Mouse (Mus musculus): ENCODE results near the gene Trim14.
"Not testable (repeated sequence)": the region's sequence is repeated elsewhere in the genome, so short reads cannot be mapped to it uniquely, and the experiment has no call there.

Gene Trim14

GRCm38 (mm10) chr4:46535840-46536361 is at the start of gene Trim14:
Gene Trim14, minus strand, starts transcription at chr4:46536141.
- peak in 1 of 2 experiments; percentile 39 for DNase-seq (ENCODE audit: low spot score in 2 of 2)

DNA sequence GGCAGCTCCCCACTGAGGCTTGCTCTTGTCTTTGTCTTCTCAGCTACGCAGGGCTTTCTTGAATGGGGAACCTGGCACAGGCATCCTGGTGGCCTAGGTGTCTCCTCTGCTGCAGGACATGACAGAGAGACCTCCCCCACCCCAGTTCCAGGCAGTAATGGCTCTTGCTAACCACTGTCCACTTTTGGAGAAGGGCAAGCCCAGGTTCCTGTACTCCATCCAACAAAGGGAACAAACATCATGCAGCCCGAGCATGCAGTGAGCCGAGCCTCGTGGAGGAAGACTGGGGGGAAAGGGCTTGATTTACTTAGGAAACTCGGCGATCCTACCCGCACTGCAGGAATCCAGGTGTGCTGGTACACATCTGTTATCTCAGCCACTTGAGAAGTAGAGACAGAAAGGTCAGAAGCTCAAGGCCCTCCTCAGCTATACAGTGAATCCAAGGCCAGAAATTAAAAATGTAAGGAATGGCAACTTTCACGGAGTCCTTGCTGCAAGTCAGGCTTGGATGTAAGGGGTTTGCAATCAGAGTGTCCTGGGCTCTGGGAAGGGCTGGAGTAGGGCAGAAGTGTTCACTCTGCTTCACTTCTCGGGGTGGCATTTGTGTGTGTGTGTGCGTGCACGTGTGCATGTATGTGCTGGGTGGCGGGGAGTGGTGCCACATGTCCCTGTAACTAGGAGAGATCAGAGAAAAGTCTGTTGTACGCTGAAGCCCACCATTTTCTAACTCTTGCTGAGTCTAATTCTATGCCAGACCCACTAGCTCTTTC is 49.3 kb upstream of the Trim14 start:
- no peak for DNase-seq (ENCODE audit: low spot score in 2 of 2)

DNA sequence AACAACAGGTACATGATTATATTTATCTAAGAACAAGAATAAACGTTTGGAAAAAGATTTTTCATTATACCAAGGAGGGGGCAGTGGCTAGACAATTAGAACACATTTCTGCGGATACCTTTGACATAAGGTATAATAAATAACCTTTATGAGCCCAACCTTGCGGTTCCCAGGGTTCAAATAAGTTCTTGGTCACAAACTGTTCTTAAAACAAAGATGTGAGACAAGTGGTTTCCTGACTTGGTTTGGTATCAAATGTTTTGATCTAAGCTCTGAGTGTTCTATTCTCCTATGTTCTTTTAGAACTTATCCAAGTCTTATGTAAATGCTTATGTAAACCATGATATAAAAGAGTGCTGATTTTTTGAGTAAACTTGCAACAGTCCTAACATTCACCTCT is 48.6 kb upstream of the Trim14 start:
- DNase-seq (ENCODE audit: low spot score in 2 of 2), result not testable (repeated sequence)

DNA sequence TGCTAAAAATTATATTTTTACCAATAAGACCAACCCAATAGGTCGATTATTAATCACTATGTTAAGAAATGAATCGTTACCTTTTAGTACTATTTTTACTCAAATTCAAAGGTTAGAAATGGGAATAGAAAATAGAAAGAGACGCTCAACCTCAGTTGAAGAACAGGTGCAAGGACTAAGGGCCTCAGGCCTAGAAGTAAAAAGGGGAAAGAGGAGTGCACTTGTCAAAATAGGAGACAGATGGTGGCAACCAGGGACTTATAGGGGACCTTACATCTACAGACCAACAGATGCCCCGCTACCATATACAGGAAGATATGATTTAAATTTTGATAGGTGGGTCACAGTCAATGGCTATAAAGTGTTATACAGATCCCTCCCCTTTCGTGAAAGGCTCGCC is 48.1 kb upstream of the Trim14 start:
- DNase-seq (ENCODE audit: low spot score in 2 of 2), result not testable (repeated sequence)

- not testable (repeated sequence) for DNase-seq (ENCODE audit: low spot score in 2 of 2)
Observed at GRCm38 (mm10) chr4:46582024-46582423, 46.1 kb upstream of the Trim14 start.

- DNase-seq (ENCODE audit: low spot score in 2 of 2), result not testable (repeated sequence)
Observed at GRCm38 (mm10) chr4:46581577-46581976, 45.6 kb upstream of the Trim14 start.

DNA sequence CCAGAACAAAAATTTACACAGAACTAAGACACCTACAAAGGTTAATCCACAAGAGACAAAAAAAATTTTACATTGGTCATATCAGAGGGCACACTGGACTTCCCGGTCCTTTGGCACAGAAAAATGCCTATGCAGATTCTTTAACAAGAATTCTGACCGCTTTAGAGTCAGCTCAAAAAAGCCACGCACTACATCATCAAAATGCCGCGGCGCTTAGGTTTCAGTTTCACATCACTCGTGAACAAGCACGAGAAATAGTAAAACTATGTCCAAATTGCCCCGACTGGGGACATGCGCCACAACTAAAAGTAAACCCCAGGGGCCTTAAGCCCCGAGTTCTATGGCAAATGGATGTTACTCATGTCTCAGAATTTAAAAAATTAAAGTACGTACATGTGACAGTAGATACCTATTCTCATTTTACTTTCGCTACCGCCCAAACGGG is 44.9 kb upstream of the Trim14 start:
- DNase-seq (ENCODE audit: low spot score in 2 of 2), result not testable (repeated sequence)

DNA sequence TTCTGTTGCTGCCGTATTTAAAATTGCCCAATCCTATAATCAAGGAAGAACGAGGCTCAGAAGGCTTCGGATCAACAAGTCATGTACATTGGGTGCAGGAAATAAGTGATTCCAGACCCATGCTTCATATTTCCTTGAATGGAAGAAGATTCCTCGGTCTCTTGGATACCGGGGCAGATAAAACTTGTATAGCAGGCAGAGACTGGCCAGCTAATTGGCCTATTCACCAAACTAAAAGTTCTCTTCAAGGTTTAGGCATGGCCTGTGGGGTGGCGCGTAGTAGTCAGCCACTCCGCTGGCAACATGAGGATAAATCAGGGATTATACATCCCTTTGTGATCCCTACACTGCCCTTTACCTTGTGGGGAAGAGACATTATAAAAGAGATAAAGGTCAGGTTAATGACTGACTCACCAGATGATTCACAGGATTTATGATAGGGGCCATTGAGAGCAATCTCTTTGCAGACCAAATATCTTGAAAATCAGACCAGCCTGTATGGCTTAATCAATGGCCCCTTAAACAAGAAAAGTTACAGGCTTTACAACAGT is 42.9 kb upstream of the Trim14 start:
- not testable (repeated sequence) for DNase-seq (ENCODE audit: low spot score in 2 of 2)

DNA sequence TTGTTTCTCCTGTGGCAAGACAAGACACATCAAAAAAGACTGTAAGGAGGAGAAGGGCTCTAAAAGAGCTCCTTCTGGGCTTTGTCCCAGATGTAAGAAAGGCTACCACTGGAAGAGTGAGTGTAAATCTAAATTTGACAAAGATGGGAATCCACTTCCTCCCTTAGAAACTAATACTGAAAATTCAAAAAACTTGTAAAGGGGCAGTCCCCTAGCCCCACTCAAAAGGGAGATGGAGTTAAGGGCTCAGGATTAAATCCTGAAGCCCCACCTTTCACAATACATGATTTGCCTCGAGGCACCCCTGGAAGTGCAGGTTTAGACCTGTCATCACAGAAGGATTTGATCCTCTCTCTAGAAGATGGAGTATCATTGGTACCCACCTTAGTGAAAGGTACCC is 42.3 kb upstream of the Trim14 start:
- DNase-seq (ENCODE audit: low spot score in 2 of 2), result no peak

DNA sequence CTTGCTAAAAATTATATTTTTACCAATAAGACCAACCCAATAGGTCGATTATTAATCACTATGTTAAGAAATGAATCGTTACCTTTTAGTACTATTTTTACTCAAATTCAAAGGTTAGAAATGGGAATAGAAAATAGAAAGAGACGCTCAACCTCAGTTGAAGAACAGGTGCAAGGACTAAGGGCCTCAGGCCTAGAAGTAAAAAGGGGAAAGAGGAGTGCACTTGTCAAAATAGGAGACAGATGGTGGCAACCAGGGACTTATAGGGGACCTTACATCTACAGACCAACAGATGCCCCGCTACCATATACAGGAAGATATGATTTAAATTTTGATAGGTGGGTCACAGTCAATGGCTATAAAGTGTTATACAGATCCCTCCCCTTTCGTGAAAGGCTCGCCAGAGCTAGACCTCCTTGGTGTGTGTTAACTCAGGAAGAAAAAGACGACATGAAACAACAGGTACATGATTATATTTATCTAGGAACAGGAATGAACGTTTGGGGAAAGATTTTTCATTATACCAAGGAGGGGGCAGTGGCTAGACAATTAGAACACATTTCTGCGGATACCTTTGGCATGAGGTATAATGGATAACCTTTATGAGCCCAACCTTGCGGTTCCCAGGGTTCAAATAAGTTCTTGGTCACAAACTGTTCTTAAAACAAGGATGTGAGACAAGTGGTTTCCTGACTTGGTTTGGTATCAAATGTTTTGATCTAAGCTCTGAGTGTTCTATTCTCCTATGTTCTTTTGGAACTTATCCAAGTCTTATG is 39.8 kb upstream of the Trim14 start:
- DNase-seq (ENCODE audit: low spot score in 2 of 2), result not testable (repeated sequence)

DNA sequence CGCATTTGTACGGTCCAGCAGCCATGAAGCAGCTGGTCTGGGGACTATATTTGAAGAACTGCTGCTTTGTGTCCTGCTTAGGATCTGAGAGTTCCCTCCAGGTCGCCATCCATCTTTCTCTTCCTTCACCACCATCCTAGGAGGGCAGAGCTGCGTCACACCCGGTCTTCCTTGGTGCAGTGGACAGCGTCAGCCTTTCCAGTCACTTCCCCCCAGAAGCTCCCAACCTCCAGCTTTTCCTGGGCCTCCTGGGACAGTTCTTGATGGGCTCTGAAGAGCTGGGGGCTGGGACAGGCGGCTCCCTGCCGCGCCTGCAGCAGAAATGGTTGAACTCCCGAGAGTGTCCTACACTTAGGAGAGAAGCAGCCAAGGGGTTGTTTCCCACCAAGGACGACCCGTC is 38.9 kb upstream of the Trim14 start:
- no peak for DNase-seq (ENCODE audit: low spot score in 2 of 2)

GRCm38 (mm10) chr4:46574024-46574753 is 38.2 kb upstream of the Trim14 start:
- DNase-seq (ENCODE audit: low spot score in 2 of 2), result no peak

DNA sequence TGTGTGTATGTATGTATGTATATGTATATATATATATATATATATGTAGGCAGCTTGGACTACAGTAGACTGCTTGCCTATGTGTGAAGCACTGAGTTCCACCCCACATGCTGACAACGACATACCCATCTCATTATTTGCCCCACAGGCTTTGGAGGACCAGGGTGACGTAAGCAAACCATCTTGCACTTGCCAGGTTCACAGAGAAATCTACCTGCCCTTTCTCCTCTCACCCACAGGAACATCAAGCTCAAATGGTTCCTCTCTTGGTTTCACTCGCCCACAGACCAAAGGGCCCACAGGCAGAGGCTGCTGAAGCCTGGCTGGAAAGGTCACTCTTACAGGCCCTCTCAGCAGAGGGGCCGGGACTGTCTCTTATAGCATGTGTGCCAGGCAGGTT is 36.7 kb upstream of the Trim14 start:
- no peak for DNase-seq (ENCODE audit: low spot score in 2 of 2)

DNA sequence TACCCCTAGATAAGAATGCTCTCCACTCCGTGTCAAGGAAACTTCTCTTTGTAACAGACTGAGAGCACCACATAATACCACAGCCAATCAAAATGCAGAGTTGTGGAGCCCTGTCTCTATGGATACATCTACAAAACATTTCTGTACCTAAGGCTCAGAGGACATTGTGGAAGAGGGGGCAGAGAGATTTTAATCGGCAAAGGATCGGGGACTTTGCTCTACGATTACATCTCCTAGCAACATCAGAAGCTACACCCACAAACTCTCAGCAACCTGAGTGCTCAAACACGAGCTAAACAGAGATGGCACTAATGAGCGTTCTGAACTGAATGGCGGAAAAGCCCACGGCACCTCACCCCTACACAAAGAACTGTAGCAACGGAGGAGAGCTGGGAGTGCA is 35.8 kb upstream of the Trim14 start:
- no peak for DNase-seq (ENCODE audit: low spot score in 2 of 2)

- no peak for DNase-seq (ENCODE audit: low spot score in 2 of 2)
Observed at GRCm38 (mm10) chr4:46569671-46570070, 33.7 kb upstream of the Trim14 start.

DNA sequence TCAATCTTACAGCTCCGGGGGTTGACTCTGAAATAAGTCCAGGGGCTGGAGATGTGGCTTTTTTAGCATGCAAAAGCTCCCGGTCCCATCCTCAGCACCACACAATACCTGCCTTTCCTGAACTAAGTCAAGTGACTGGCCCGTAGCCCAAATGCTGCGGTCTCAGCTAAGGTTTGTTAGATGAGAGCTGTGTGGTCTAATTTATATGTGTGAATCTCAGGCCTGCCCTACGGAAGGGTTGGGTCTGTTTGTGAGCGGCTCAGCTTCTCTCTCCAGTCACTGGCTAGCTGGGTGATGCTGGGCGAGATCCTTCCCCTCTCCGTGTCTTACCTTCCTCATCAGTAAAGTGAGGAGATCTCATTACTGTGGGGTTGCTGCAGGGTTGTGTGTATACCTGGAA is 32.2 kb upstream of the Trim14 start:
- no peak for DNase-seq (ENCODE audit: low spot score in 2 of 2)

DNA sequence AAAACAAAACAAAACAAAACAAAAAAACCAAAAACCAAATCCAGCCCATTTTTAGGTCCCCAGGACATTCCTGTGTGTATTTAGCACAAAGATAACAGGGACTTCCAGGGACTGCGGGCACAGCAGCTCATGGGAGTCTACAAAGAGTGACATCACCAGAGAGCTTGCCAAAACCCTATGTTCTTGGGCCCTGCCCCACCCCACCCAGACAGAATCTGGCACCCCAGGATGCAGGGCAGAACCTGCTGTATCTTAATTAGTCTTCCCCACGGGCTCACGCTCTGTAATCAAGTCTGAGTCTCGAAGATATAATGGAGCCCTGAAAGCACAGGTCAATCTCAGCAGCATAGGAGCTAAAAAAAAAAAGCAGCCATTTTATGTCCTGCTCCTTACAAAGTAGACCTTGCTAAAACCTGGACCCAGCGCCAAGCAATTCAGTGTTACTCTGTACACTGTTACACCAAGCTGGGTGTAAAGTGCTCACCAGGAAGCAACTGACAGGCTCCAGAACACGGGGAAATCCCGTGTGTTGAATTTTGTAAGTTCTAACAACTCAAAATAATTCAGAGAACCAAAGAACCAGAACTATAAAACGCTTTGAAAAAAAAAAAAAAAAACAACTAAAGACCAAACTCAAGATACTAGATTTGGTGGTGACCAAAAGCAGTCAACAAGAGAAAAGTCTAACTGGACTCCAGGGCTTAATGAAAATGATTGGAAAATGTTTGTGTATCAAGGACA is 31.2 kb upstream of the Trim14 start:
- no peak for DNase-seq (ENCODE audit: low spot score in 2 of 2)

DNA sequence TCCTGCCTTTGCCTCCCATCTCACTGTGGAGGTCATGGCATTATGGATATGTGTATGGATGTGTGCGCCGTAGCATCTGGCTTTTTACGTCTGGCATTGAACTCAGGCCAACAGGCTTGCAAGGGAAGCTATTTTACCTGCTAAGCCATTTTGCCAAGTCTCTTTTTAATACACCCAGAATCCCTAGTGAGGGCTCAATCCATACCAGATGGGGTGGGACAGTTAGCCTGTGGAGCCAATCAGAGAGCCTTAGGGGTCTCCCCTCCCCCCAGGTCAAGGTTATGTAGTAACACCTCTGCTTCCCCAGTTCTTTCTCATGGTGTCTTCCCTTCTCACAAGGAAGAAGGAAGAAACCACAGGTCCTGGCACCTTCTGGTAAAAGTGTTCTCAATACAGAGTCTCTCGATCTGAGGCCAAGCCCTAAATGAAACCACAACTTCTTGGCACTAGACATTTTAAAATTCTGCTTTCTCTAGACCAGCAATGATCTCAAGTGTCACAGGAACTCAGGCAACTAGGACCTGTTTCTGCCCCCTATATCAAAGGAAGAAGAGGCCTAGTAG is 29.5 kb upstream of the Trim14 start:
- DNase-seq (ENCODE audit: low spot score in 2 of 2), result no peak

GRCm38 (mm10) chr4:46564247-46564646 is 28.3 kb upstream of the Trim14 start:
- DNase-seq (ENCODE audit: low spot score in 2 of 2), result no peak

- peak; percentile 50 to 80 for DNase-seq (ENCODE audit: low spot score in 2 of 2)
Observed at GRCm38 (mm10) chr4:46563847-46564246, 27.9 kb upstream of the Trim14 start.

- DNase-seq (ENCODE audit: low spot score in 2 of 2), result no peak
Observed at GRCm38 (mm10) chr4:46562841-46563240, 26.9 kb upstream of the Trim14 start.

All from urinary bladder, adult 18-20 months (tissue).